Mouse (Mus musculus): ENCODE data around the gene Pet100. TPM values are rescaled to one million over a fixed set of nuclear protein-coding genes. Genes with fewer than 3 reads are reported as not detected.

The Pet100 gene
- polyA plus RNA-seq, 1 experiment from 2014 or later, result 116 TPM

- no peak overlapping the region for H3K4me3 ChIP-seq
- H3K4me1 ChIP-seq (replicated peaks), result peaks cover 2% of the 10 kb centered on the region
- ATAC-seq (ENCODE audit: low FRiP score), result no peak
- H3K4me2 ChIP-seq, result no peak overlapping the region
- H3K36me3 ChIP-seq, result peaks cover 54% of the 10 kb centered on the region
- no peak overlapping the region for H3K27ac ChIP-seq
- 92% methylated on average over 3 of the region's 3 CpGs for WGBS
- no peaks in the 10 kb centered on the region for H3K27me3 ChIP-seq
- H3K9ac ChIP-seq, result no peak overlapping the region
- no peaks in the 10 kb centered on the region for H3K9me3 ChIP-seq
These were observed 23.3 kb upstream of the Pet100 start for GRCm38 (mm10) chr8:3598054-3598453.

DNA sequence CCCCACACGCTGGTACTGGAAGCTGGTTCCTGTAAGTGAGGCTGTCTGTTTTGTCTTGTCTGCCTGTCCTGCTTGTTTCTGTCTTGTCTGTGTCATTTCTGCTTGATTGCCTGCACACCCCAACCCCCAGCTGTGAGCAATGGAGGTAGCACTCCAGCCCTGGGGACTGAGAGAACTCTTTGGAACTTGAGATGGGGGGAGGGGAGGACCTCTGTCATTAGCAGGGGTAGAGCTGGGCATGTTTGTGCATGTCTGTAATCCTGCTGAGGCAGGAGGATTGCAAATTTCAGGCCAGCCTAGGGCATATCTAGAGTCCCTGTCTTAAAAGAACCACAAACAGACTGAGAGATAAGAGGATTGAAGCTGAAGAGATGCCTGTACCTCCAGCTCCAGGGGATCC, 22.1 kb upstream of the Pet100 start:
- no peak overlapping the region for H3K27ac ChIP-seq
- no peak overlapping the region for H3K9ac ChIP-seq
- no peaks in the 10 kb centered on the region for H3K4me1 ChIP-seq (replicated peaks)
- H3K27me3 ChIP-seq, result no peaks in the 10 kb centered on the region
- WGBS, result 75% methylated on average over 1 of the region's 1 CpGs
- H3K4me2 ChIP-seq, result no peak overlapping the region
- ATAC-seq (ENCODE audit: low FRiP score), result no peak
- no peaks in the 10 kb centered on the region for H3K9me3 ChIP-seq
- H3K36me3 ChIP-seq, result peaks cover 65% of the 10 kb centered on the region
- H3K4me3 ChIP-seq, result no peak overlapping the region

GRCm38 (mm10) chr8:3600401-3600800, 20.9 kb upstream of the Pet100 start:
- Histone ChIP-seq H3K9ac (no peak overlapping the region), H3K36me3 (peaks cover 77% of the 10 kb centered on the region), H3K4me1 (replicated peaks) (no peaks in the 10 kb centered on the region), H3K4me2 (no peak overlapping the region), H3K4me3 (no peak overlapping the region), H3K9me3 (no peaks in the 10 kb centered on the region), H3K27me3 (no peaks in the 10 kb centered on the region), H3K27ac (no peak overlapping the region)
- WGBS, result 88% methylated on average over 6 of the region's 6 CpGs
- ATAC-seq (ENCODE audit: low FRiP score), result no peak

- peaks cover 99% of the 10 kb centered on the region for H3K36me3 ChIP-seq
- no peaks in the 10 kb centered on the region for H3K27me3 ChIP-seq
- ATAC-seq (ENCODE audit: low FRiP score), result no peak
- H3K9ac ChIP-seq, result no peak overlapping the region
- H3K4me1 ChIP-seq (replicated peaks), result no peaks in the 10 kb centered on the region
- WGBS, result 80% methylated on average over 13 of the region's 13 CpGs
- H3K4me2 ChIP-seq, result no peak overlapping the region
- H3K27ac ChIP-seq, result no peak overlapping the region
- H3K9me3 ChIP-seq, result no peaks in the 10 kb centered on the region
- no peak overlapping the region for H3K4me3 ChIP-seq
These were observed 17.9 kb upstream of the Pet100 start for GRCm38 (mm10) chr8:3603439-3603838.

DNA sequence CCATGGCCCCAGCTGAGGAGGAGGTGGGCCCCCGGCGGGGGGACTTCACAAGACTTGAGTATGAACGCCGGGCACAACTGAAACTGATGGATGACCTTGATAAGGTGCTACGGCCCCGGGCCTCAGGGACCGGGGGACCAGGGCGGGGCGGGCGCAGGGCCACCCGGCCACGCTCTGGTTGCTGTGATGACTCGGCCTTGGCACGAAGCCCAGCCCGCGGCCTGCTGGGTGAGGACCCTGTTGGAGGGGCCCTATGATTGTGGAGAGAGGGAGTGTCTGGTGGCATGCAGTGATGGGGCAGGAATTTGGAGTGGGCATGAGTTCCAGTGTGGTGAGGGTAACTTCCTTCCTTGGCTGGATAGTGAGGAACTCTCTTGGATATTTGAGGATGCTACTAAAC, 14.8 kb upstream of the Pet100 start:
- no peak overlapping the region for H3K4me3 ChIP-seq
- H3K36me3 ChIP-seq, result peaks cover 100% of the 10 kb centered on the region
- WGBS, result 90% methylated on average over 16 of the region's 16 CpGs
- H3K9ac ChIP-seq, result no peak overlapping the region
- no peaks in the 10 kb centered on the region for H3K4me1 ChIP-seq (replicated peaks)
- no peak overlapping the region for H3K4me2 ChIP-seq
- no peak for ATAC-seq (ENCODE audit: low FRiP score)
- H3K27me3 ChIP-seq, result no peaks in the 10 kb centered on the region
- no peaks in the 10 kb centered on the region for H3K9me3 ChIP-seq
- no peak overlapping the region for H3K27ac ChIP-seq

DNA sequence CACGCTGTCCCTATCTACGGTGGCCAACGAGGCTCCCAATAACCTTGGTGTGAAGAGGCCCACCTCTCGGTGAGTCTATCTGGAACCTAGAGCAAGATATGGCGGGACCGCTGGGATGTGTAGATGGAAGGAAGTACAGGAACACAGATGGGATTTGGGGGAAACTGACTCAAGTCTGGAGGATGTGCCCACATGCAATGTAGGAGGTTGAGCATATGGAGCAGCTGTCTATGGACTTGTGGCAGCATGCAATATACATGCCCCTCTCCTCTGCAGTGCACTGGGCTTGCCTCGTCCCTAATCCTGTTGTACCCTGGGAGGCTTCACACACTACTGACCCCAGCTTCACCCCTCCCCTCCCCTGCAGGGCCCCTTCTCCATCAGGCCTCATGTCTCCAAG, 13.5 kb upstream of the Pet100 start:
- Histone ChIP-seq H3K9me3 (no peaks in the 10 kb centered on the region), H3K4me1 (replicated peaks) (no peaks in the 10 kb centered on the region), H3K36me3 (peaks cover 100% of the 10 kb centered on the region), H3K27ac (no peak overlapping the region), H3K9ac (no peak overlapping the region), H3K4me2 (no peak overlapping the region), H3K4me3 (no peak overlapping the region), H3K27me3 (no peaks in the 10 kb centered on the region)
- no peak for ATAC-seq (ENCODE audit: low FRiP score)
- 88% methylated on average over 7 of the region's 7 CpGs for WGBS

DNA sequence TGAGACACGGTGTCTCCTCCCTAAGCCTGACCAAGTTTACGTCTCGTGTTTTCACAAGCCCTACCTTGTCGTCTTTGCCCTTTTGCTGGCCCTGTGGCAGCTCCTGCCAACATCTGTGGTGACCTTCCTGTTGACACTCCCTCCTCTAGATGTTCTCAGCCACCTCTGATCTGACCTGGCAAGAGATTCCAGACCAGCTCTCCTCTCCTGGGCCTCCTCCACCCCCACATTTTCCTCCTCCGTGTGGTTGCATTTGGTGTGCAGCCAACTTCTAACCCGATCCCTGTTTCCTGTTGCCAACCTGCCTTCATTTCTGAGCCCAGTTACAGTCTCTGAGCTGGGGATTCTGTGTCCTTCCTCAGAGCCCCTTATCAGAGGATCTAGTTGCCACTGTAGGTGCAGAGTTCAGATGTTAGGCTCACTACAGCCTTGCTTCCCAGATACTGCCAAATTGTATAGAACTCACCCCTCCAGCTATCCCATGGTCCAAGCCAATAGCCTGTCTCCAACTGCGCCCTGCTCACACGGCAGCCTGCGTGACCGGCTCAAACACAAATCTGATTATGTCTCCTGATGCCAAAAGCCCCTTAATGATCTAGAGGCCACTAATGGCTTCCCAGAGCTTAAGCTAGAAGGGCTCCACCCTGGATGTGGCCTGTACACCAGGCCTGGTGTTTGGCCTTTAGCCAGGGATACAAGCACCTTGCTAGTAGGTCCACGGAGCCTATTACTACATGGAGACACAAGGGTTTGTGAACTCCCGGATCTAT, 12.1 kb upstream of the Pet100 start:
- no peaks in the 10 kb centered on the region for H3K4me1 ChIP-seq (replicated peaks)
- ATAC-seq (ENCODE audit: low FRiP score), result no peak
- H3K4me3 ChIP-seq, result no peak overlapping the region
- H3K27me3 ChIP-seq, result no peaks in the 10 kb centered on the region
- H3K4me2 ChIP-seq, result no peak overlapping the region
- no peak overlapping the region for H3K27ac ChIP-seq
- WGBS, result 87% methylated on average over 12 of the region's 12 CpGs
- H3K9ac ChIP-seq, result no peak overlapping the region
- H3K36me3 ChIP-seq, result peaks cover 100% of the 10 kb centered on the region
- no peaks in the 10 kb centered on the region for H3K9me3 ChIP-seq

DNA sequence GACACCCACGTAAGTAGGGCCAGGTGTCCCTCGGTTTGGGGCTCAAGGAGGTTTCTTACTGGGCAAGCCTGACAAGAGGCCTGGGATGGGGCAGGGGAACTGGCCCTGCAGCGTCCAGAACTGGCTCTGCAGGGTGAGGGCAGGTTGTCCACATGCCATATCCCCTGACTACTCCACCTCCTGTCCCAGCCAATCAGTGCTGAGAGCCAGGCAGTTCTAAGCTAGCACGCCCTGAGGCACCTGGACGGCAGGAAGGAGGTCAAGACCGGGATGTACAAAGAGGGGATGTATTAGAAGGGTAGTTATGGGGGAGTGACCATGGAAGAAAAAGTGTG, 11.6 kb upstream of the Pet100 start:
- Histone ChIP-seq H3K27ac (no peak overlapping the region), H3K4me2 (no peak overlapping the region), H3K9me3 (no peaks in the 10 kb centered on the region), H3K4me3 (no peak overlapping the region), H3K27me3 (no peaks in the 10 kb centered on the region), H3K4me1 (replicated peaks) (no peaks in the 10 kb centered on the region), H3K9ac (no peak overlapping the region), H3K36me3 (peaks cover 100% of the 10 kb centered on the region)
- WGBS, result 92% methylated on average over 6 of the region's 6 CpGs
- ATAC-seq (ENCODE audit: low FRiP score), result no peak

GRCm38 (mm10) chr8:3622119-3622518, 771 bp downstream of the Pet100 start:
- Histone ChIP-seq H3K4me3 (peak overlapping the region; percentile 85), H3K27me3 (no peaks in the 10 kb centered on the region), H3K4me1 (replicated peaks) (peaks cover 24% of the 10 kb centered on the region), H3K27ac (no peak overlapping the region), H3K36me3 (peaks cover 21% of the 10 kb centered on the region), H3K4me2 (peak overlapping the region; percentile 76), H3K9ac (peak overlapping the region; percentile 77), H3K9me3 (no peaks in the 10 kb centered on the region)
- ATAC-seq (ENCODE audit: low FRiP score), result no peak
- WGBS, result 68% methylated on average over 8 of the region's 8 CpGs

GRCm38 (mm10) chr8:3625445-3625844, 4.1 kb downstream of the Pet100 start, which contains the start of gene Pcp2:
TSS of gene Pcp2 (minus strand) at chr8:3625545.
- no peaks in the 10 kb centered on the region for H3K9me3 ChIP-seq
- peaks cover 4% of the 10 kb centered on the region; the same call in 1 of the 2 replicates for H3K36me3 ChIP-seq
- no peak for ATAC-seq (ENCODE audit: low FRiP score)
- H3K27ac ChIP-seq, result no peak within 1 kb of the TSS
- H3K9ac ChIP-seq, result no peak within 1 kb of the TSS
- peaks cover 11% of the 10 kb centered on the region for H3K4me1 ChIP-seq (replicated peaks)
- H3K27me3 ChIP-seq, result peaks cover 13% of the 10 kb centered on the region
- WGBS, result 60% methylated on average over 1 of the region's 1 CpGs
- no peak within 1 kb of the TSS for H3K4me2 ChIP-seq
- H3K4me3 ChIP-seq, result no peak within 1 kb of the TSS

- Histone ChIP-seq H3K9me3 (no peaks in the 10 kb centered on the region), H3K27ac (no peak overlapping the region), H3K9ac (no peak overlapping the region), H3K4me3 (no peak overlapping the region), H3K4me2 (no peak overlapping the region), H3K4me1 (replicated peaks) (peaks cover 17% of the 10 kb centered on the region), H3K36me3 (peaks cover 4% of the 10 kb centered on the region; the same call in 1 of the 2 replicates), H3K27me3 (peaks cover 13% of the 10 kb centered on the region)
- no peak for ATAC-seq (ENCODE audit: low FRiP score)
- 62% methylated on average over 5 of the region's 5 CpGs for WGBS
These were observed 5.6 kb downstream of the Pet100 start for GRCm38 (mm10) chr8:3626971-3627370.

DNA sequence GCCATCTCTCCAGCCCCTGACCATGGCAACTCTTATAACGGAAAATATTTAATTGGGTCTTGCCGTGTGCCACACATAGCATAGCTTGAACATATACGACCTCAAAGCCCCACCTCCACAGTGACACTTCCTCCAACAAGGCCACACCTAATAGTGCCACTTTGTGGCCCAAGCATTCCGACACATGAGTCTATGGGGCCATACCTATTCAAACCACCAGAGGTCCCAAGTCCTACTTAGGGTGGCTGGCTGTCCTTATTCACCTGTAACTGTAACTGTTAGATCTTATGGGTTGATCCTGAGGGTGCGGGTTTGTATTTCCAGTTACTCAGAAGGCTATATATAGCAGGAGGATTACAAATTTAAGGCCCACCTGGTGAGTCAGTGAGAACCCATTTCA, 6.7 kb downstream of the Pet100 start:
- Histone ChIP-seq H3K36me3 (peaks cover 4% of the 10 kb centered on the region; the same call in 1 of the 2 replicates), H3K4me2 (no peak overlapping the region), H3K4me1 (replicated peaks) (peaks cover 12% of the 10 kb centered on the region), H3K4me3 (no peak overlapping the region), H3K9me3 (no peaks in the 10 kb centered on the region), H3K9ac (no peak overlapping the region), H3K27ac (no peak overlapping the region), H3K27me3 (peaks cover 13% of the 10 kb centered on the region)
- no peak for ATAC-seq (ENCODE audit: low FRiP score)
- 35% methylated on average over 5 of the region's 5 CpGs for WGBS
